Mouse (Mus musculus): ENCODE measurements around the gene Ly6g6c. TPM values are rescaled to one million over a fixed set of nuclear protein-coding genes. Genes with fewer than 3 reads are reported as not detected.
A peak's percentile ranks its signal among the peaks of the same experiment; 100 is the strongest.

Gene Ly6g6c
- total and polyA plus RNA-seq, 2 experiments from 2014 or later = not detected

DNA sequence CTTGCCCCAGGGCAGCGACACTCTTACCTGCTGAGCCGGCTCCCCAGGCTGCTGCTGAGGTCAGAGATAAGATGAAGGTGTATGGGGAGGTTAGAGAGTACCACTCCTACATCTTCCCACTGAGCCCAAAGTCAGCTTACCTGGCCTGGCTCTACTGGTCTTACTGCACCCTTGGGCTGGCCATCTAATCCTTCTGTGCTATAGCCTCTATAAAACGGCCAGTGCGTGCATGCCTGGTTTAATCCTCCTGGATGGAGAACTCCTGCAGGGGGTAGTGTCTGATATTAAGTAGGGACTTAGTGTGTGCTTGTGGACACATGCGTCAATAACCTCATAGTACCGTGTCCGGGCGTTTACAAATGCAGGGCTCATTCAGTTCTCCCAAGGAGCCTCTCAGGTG lies 44.6 kb upstream of the Ly6g6c start:
- DNase-seq (ENCODE audit: low spot score) (no peak), ATAC-seq (no peak)
- Histone ChIP-seq H3K27ac (no peak overlapping the region), H3K27me3 (ENCODE audit: insufficient read depth, low read length) (no peaks in the 10 kb centered on the region), H3K9me3 (ENCODE audit: low read length) (no peaks in the 10 kb centered on the region), H3K36me3 (ENCODE audit: insufficient read depth, low read length) (peaks cover 5% of the 10 kb centered on the region; the same call in 1 of the 2 replicates), H3K4me2 (ENCODE audit: low read depth, low read length) (no peak overlapping the region), H3K4me3 (ENCODE audit: low read length) (no peak overlapping the region), H3K4me1 (ENCODE audit: insufficient read depth, low read length) (peaks cover 6% of the 10 kb centered on the region), H3K9ac (replicated peaks; ENCODE audit: low read length) (no peak overlapping the region)
- 84% methylated on average over 8 of the region's 8 CpGs for WGBS
- no peak for TF ChIP-seq CTCF (IDR thresholded peaks at IDR 0.05; ENCODE audit: low read depth)

DNA sequence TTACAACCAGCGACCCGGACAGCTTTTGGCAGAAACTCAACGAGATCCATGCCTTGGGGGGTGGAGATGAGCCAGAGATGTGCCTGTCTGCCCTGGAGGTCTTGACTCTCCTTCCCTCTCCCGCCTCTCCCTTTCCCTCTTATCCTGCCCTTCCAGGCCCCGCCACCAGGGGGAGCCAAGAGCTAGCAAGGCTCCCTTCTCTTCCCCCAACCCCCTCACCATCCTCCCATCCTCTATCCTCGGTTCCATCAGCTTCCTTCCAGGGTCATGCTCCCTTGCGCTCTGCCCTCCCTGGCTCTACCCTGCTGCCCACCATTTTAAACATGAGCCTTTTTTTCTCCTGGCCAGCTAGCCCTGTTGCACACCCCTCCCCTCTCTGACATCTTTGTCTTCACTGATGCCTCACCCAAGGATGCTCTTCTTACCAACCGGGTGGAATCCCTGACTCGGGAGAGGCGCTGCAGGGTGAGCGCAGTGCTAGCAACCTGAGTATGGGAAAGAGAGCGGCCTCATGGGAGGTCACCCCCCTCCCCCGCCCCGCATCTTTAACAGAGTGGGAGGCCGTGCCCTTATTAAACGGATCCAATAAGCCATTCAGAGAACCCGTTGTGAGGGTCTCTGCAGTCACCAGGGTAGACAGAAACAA lies 43.9 kb upstream of the Ly6g6c start:
- H3K4me2 ChIP-seq (ENCODE audit: low read depth, low read length) = 0 out of 2 replicates have a peak overlapping the region, but pooled peaks have one; percentile 17
- WGBS = 6% methylated on average over 17 of the region's 17 CpGs

DNA sequence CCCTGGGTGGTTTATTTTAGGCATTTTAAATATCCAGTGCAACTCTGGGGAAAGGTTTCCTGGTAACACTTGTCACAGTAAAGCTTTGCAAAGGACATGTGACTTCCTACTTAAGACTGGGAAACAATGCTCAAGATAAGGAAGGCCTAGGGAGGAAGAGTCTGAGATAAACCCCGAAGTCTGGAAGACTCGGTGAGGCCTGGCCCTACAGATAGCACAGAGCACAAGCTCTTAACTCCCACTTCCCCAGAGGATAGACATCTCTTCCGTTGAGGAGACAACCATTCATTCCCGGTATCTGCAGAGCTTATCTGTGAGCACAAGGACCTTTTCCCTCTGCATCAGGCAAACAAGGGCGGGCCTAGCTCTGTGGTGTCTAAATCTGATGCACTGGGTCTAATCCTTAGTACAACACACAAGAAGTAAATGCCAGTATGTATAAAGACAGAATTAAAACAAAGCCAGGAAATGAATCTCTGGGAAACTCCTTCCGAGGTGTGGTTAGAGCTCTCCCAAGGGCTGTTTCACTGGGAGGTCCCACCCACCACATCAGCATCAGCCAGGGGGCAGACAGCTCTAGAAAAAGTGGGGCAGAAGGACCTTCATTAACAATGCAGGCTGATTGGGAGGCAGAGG lies 43.2 kb upstream of the Ly6g6c start:
- no peak for TF ChIP-seq CTCF (IDR thresholded peaks at IDR 0.05; ENCODE audit: low read depth)
- Histone ChIP-seq H3K4me1 (ENCODE audit: insufficient read depth, low read length) (peaks cover 6% of the 10 kb centered on the region), H3K27ac (no peak overlapping the region), H3K4me3 (ENCODE audit: low read length) (no peak overlapping the region), H3K9ac (replicated peaks; ENCODE audit: low read length) (no peak overlapping the region), H3K4me2 (ENCODE audit: low read depth, low read length) (no peak overlapping the region), H3K9me3 (ENCODE audit: low read length) (no peaks in the 10 kb centered on the region), H3K36me3 (ENCODE audit: insufficient read depth, low read length) (no peaks in the 10 kb centered on the region), H3K27me3 (ENCODE audit: insufficient read depth, low read length) (no peaks in the 10 kb centered on the region)
- WGBS = 63% methylated on average over 6 of the region's 6 CpGs
- ATAC-seq (no peak), DNase-seq (ENCODE audit: low spot score) (no peak)

More for the DNA sequence above, 43.9 kb upstream of the Ly6g6c start:
- H3K4me3 ChIP-seq (ENCODE audit: low read length) = no peak overlapping the region
- no peak overlapping the region for H3K27ac ChIP-seq
- peak; percentile 98 for TF ChIP-seq CTCF (IDR thresholded peaks at IDR 0.05; ENCODE audit: low read depth)
- peak; percentile 81 for DNase-seq (ENCODE audit: low spot score)
- H3K27me3 ChIP-seq (ENCODE audit: insufficient read depth, low read length) = no peaks in the 10 kb centered on the region
- H3K4me1 ChIP-seq (ENCODE audit: insufficient read depth, low read length) = peaks cover 6% of the 10 kb centered on the region
- H3K9ac ChIP-seq (replicated peaks; ENCODE audit: low read length) = no peak overlapping the region
- no peaks in the 10 kb centered on the region for H3K9me3 ChIP-seq (ENCODE audit: low read length)
- peak; percentile 75 for ATAC-seq
- H3K36me3 ChIP-seq (ENCODE audit: insufficient read depth, low read length) = no peaks in the 10 kb centered on the region

DNA sequence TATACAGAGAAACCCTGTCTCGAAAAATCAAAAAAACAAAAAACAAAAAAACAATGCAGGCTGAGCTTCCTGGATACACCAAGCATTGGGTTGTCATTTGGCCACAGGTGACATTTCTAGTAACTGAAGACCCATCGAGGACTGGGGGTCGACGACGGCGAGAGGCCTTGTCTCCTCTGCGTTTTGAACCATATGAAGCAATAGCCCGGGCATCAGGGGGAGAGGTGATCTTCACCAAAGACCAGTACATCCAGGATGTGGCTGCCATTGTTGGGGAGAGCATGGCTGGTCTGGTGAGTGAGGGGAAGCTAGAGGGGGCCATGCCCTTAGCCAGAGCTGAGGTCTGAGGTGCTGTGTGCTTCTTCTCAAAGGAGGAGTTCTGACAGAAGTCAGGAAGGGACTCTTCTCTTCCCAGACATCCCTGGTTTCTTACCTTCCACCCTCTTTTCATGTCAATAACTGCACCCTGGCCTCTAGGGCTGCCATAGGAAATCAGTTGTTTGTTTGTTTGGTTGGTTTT lies 42.6 kb upstream of the Ly6g6c start:
- 95% methylated on average over 8 of the region's 8 CpGs for WGBS
- H3K4me2 ChIP-seq (ENCODE audit: low read depth, low read length) = no peak overlapping the region
- no peak overlapping the region for H3K9ac ChIP-seq (replicated peaks; ENCODE audit: low read length)
- H3K4me1 ChIP-seq (ENCODE audit: insufficient read depth, low read length) = peaks cover 6% of the 10 kb centered on the region
- no peaks in the 10 kb centered on the region for H3K36me3 ChIP-seq (ENCODE audit: insufficient read depth, low read length)
- H3K9me3 ChIP-seq (ENCODE audit: low read length) = no peaks in the 10 kb centered on the region
- no peak for TF ChIP-seq CTCF (IDR thresholded peaks at IDR 0.05; ENCODE audit: low read depth)
- H3K27me3 ChIP-seq (ENCODE audit: insufficient read depth, low read length) = no peaks in the 10 kb centered on the region
- no peak overlapping the region for H3K4me3 ChIP-seq (ENCODE audit: low read length)
- ATAC-seq (no peak), DNase-seq (ENCODE audit: low spot score) (no peak)
- H3K27ac ChIP-seq = no peak overlapping the region

DNA sequence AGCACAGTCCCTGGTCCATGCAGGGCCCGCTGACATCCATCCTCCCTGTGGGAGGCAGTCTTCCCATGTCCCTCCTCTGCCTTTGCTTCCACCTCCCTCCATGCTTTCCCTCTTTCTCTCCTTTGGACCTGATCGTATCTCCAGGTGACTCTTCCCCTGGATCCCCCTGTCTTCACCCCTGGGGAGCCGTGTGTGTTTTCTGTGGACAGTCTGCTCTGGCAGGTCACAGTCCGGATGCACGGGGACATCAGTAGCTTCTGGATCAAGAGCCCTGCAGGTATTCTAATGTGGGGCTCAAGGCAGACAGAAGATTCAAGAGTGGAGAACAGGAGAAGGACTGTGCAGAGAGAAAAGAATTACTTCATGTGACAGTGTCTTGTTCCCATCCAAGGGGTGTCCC lies 42.0 kb upstream of the Ly6g6c start:
- ATAC-seq (no peak), DNase-seq (ENCODE audit: low spot score) (no peak)
- no peaks in the 10 kb centered on the region for H3K36me3 ChIP-seq (ENCODE audit: insufficient read depth, low read length)
- TF ChIP-seq CTCF (IDR thresholded peaks at IDR 0.05; ENCODE audit: low read depth) = no peak
- H3K4me3 ChIP-seq (ENCODE audit: low read length) = no peak overlapping the region
- no peak overlapping the region for H3K9ac ChIP-seq (replicated peaks; ENCODE audit: low read length)
- H3K4me2 ChIP-seq (ENCODE audit: low read depth, low read length) = no peak overlapping the region
- H3K27me3 ChIP-seq (ENCODE audit: insufficient read depth, low read length) = no peaks in the 10 kb centered on the region
- no peak overlapping the region for H3K27ac ChIP-seq
- WGBS = 85% methylated on average over 5 of the region's 5 CpGs
- H3K4me1 ChIP-seq (ENCODE audit: insufficient read depth, low read length) = peaks cover 6% of the 10 kb centered on the region
- H3K9me3 ChIP-seq (ENCODE audit: low read length) = no peaks in the 10 kb centered on the region

DNA sequence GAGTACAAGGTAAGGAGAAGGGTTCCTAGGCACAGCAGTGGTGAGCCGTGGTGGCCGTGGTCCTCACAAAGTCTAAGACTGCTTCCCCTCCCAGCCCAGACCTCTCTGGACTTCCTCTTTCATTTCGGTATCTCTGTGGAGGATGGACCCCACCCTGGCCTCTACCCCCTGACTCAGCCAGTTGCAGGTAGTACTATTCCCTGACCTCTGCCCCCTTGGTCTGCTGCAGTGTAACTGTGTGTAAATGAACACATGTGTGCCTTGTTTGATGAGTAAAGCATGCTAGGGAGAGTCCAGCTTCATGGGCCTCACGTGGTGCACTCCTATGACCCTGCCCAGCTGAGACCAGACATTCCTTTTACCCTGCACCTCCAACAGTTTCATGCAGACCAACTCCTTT lies 41.4 kb upstream of the Ly6g6c start:
- Histone ChIP-seq H3K36me3 (ENCODE audit: insufficient read depth, low read length) (no peaks in the 10 kb centered on the region), H3K4me1 (ENCODE audit: insufficient read depth, low read length) (peaks cover 6% of the 10 kb centered on the region), H3K4me3 (ENCODE audit: low read length) (no peak overlapping the region), H3K9ac (replicated peaks; ENCODE audit: low read length) (no peak overlapping the region), H3K27me3 (ENCODE audit: insufficient read depth, low read length) (no peaks in the 10 kb centered on the region), H3K9me3 (ENCODE audit: low read length) (no peaks in the 10 kb centered on the region), H3K4me2 (ENCODE audit: low read depth, low read length) (no peak overlapping the region), H3K27ac (no peak overlapping the region)
- ATAC-seq (no peak), DNase-seq (ENCODE audit: low spot score) (no peak)
- 72% methylated on average over 4 of the region's 4 CpGs for WGBS
- no peak for TF ChIP-seq CTCF (IDR thresholded peaks at IDR 0.05; ENCODE audit: low read depth)

DNA sequence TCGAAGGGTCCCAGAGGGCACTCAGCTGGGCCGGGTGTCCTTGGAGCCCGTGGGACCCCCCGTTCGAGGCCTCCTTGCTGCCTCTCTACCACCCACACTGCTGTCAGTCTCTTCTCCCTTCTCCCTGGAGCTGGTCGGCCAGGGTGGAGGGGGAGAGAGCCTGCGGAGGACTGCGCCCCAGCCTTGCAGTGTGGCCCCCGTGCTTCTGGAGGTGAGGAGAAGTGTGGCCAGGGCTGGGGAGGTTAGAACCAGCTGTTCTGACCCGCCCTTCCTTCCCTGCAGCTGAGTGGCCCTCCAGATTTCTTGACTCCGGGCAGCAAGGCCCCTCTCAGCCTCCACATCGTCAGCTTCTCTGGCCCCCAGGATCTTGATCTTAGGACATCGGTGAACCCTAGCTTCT lies 40.9 kb upstream of the Ly6g6c start:
- no peaks in the 10 kb centered on the region for H3K9me3 ChIP-seq (ENCODE audit: low read length)
- H3K27me3 ChIP-seq (ENCODE audit: insufficient read depth, low read length) = no peaks in the 10 kb centered on the region
- DNase-seq (ENCODE audit: low spot score) (no peak), ATAC-seq (no peak)
- 69% methylated on average over 13 of the region's 13 CpGs for WGBS
- H3K27ac ChIP-seq = no peak overlapping the region
- H3K4me2 ChIP-seq (ENCODE audit: low read depth, low read length) = no peak overlapping the region
- TF ChIP-seq CTCF (IDR thresholded peaks at IDR 0.05; ENCODE audit: low read depth) = no peak
- no peak overlapping the region for H3K4me3 ChIP-seq (ENCODE audit: low read length)
- no peaks in the 10 kb centered on the region for H3K36me3 ChIP-seq (ENCODE audit: insufficient read depth, low read length)
- H3K9ac ChIP-seq (replicated peaks; ENCODE audit: low read length) = no peak overlapping the region
- H3K4me1 ChIP-seq (ENCODE audit: insufficient read depth, low read length) = peaks cover 6% of the 10 kb centered on the region
